In genomic region chr10:39045111-39045510, GRCm38 (mm10) we compare ENCODE assay signal across 19 mouse cellular contexts.
DNase-seq lines count a peak whose midpoint lies in the region; ATAC-seq and TF ChIP-seq lines count a peak whose summit lies in the region.
"Had no signal": no experiment of that assay in that cellular context is flagged by ENCODE, and none has a peak within 500 bp of the region (broad histone marks: within the 10 kb centered on the region; RNA-seq: fewer than 3 reads in every experiment).

No protein-coding gene starts in this region.

- H3K27ac ChIP-seq in gastrocnemius, adult 2 months: peak overlapping the region; percentile 28; the same call in 1 of the 2 replicates
- H3K27ac ChIP-seq in heart, embryonic 12.5 days (ENCODE audit: poor library complexity, severe bottlenecking): peak overlapping the region; percentile 56; the same call in 1 of the 2 replicates
- peak overlapping the region; percentile 49 for H3K27ac ChIP-seq in brown adipose tissue, adult 24 weeks (replicated peaks; ENCODE audit: low read depth, low read length)
- H3K27ac ChIP-seq: embryonic facial prominence, embryonic 13.5 days; forebrain, embryonic 12.5 days; hindbrain, embryonic 10.5 days; hindbrain, embryonic 14.5 days; intestine, embryonic 15.5 days had no signal

- no peak for TF ChIP-seq CTCF in gastrocnemius, adult 2 months (IDR thresholded peaks at IDR 0.05)

- peaks cover 12% of the 10 kb centered on the region for H3K4me1 ChIP-seq in heart, embryonic 12.5 days (replicated peaks)
- H3K4me1 ChIP-seq in brown adipose tissue, adult 24 weeks (ENCODE audit: control insufficient read depth, insufficient read depth, insufficient read length, low read length): no peaks in the 10 kb centered on the region
- H3K4me1 ChIP-seq: hindbrain, embryonic 10.5 days; intestine, embryonic 15.5 days had no signal

- H3K4me2 ChIP-seq in heart, embryonic 12.5 days: no peak overlapping the region
- H3K4me2 ChIP-seq: embryonic facial prominence, embryonic 13.5 days; forebrain, embryonic 12.5 days; heart, embryonic 11.5 days; hindbrain, embryonic 14.5 days; intestine, embryonic 15.5 days had no signal

- H3K4me3 ChIP-seq in gastrocnemius, adult 2 months: no peak overlapping the region
- no peak overlapping the region for H3K4me3 ChIP-seq in heart, embryonic 12.5 days
- H3K4me3 ChIP-seq in brown adipose tissue, adult 24 weeks (ENCODE audit: insufficient read depth, low read depth, low read length): no peak overlapping the region
- H3K4me3 ChIP-seq: embryonic facial prominence, embryonic 13.5 days; forebrain, embryonic 12.5 days; hindbrain, embryonic 10.5 days; intestine, embryonic 15.5 days had no signal

- no peaks in the 10 kb centered on the region for H3K9me3 ChIP-seq in heart, embryonic 12.5 days (replicated peaks)
- H3K9me3 ChIP-seq: embryonic facial prominence, embryonic 13.5 days; forebrain, embryonic 12.5 days; hindbrain, embryonic 10.5 days; intestine, embryonic 15.5 days had no signal

- no peak for DNase-seq in gastrocnemius, adult 2 months
- no peak for DNase-seq in gastrocnemius, postnatal 14 days
- no peak for DNase-seq in heart, adult 11 months
- peak; percentile 14 for DNase-seq in lung, postnatal 10 days
- no peak for DNase-seq in lung, adult 18-20 months
- DNase-seq: cerebellum, adult 18-20 months; cerebellum, adult 9-11 months; cerebellum, postnatal 36 days; gastrocnemius, postnatal 36 days had no signal

- H3K27me3 ChIP-seq in heart, embryonic 12.5 days (replicated peaks): no peaks in the 10 kb centered on the region
- H3K27me3 ChIP-seq: embryonic facial prominence, embryonic 13.5 days; forebrain, embryonic 12.5 days; intestine, embryonic 15.5 days had no signal

- ATAC-seq in heart, embryonic 12.5 days (ENCODE audit: insufficient number of reproducible peaks, low FRiP score): no peak
- no peak for ATAC-seq in megakaryocyte-erythroid progenitor cell, adult 5-6 weeks (replicated peaks; ENCODE audit: low FRiP score, low TSS enrichment, poor library complexity, severe bottlenecking)
- ATAC-seq: forebrain, embryonic 16.5 days; intestine, embryonic 15.5 days had no signal

- intact Hi-C loops in gastrocnemius, adult 2 months (cut with DNase I): no loop called here
- intact Hi-C loops in gastrocnemius, postnatal 14 days (cut with DNase I; ENCODE audit: low total_unique reads): no loop called here

- H3K9ac ChIP-seq in heart, embryonic 12.5 days: no peak overlapping the region
- H3K9ac ChIP-seq: embryonic facial prominence, embryonic 13.5 days; forebrain, embryonic 12.5 days; hindbrain, embryonic 14.5 days; intestine, embryonic 15.5 days had no signal

- 70% methylated on average over 1 of the region's 1 CpGs for WGBS in heart, embryonic 12.5 days

- H3K36me3 ChIP-seq in heart, embryonic 12.5 days: peaks cover 78% of the 10 kb centered on the region
- H3K36me3 ChIP-seq: forebrain, embryonic 12.5 days; hindbrain, embryonic 10.5 days had no signal
